Mouse (Mus musculus) embryo, embryonic 11 days (tissue): ENCODE data around the gene Mx1.

ENCODE experiments used
- DNase-seq: peaks from one replicate; pipeline ENCODE4 v3.0.0-alpha.2; 2015

Mx1 gene

DNA sequence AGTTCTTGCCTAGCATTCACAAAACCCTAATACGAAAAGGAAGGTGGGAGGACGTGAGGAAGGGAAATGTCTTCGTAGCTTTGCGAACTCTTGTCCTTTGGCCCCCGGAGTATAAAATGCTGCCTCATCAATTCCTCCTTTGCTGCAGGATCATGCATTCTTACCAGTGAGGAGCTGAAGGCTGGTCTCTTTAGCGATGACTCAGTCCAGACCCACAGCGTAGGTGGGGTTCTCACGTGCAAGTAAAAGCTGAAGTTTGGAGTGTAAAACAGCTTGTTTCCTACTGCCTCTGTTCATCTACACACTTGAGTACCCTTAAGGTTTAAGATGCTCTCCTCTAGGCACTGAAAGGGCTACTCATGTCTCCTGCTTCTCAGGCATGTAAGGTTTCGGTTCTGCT is 20.7 kb downstream of the Mx1 start:
- no peak for DNase-seq

DNA sequence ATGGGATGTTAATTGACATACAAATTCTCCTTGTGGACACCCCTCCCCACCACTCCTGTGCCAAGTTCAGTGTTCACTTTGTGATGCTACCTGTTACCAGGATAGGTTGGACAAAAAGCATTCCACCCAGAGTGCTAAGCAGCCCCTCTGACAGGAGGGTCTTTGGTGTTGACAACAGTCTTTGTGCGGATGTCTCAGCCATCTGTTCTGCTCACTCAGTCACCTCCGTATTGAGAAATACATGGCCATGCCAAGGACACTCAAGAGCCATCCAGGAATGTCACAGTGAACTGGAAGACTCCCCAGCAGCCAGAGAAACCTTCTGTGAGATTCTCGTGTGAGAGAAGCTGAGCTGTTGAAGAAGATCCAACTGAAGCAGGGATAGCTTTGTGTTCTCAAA is 24.5 kb downstream of the Mx1 start:
- DNase-seq, result no peak

- DNase-seq, result no peak
These were observed 25.2 kb downstream of the Mx1 start for GRCm38 (mm10) chr16:97437448-97438056.

- no peak for DNase-seq
These were observed 28.5 kb downstream of the Mx1 start for GRCm38 (mm10) chr16:97434206-97434605.

- DNase-seq, result no peak
These were observed 31.4 kb downstream of the Mx1 start for GRCm38 (mm10) chr16:97431328-97431727.

DNA sequence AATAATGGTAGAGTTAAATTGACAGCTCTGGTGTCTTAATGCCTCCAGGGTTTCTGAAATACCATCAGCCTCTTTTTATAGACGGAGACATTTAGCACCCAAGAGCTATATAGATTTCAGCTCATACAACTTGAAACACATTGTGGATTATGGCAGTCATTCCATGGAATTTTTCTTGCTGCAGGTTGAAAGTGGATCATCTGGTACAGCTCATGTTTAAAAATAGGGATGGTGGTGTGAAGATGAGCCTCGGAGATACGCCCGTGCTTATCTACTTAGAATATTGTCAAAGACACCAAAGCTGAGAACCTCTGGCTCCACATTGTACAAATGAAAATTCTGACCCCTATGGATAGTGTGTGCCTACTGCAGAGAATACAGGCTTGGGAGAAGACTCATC is 32.6 kb downstream of the Mx1 start:
- DNase-seq, result no peak

GRCm38 (mm10) chr16:97428026-97428425 is 34.7 kb downstream of the Mx1 start:
- no peak for DNase-seq

GRCm38 (mm10) chr16:97423627-97424026 is 39.1 kb downstream of the Mx1 start:
- DNase-seq, result no peak

GRCm38 (mm10) chr16:97421671-97422070 is 41.0 kb downstream of the Mx1 start:
- DNase-seq, result no peak

DNA sequence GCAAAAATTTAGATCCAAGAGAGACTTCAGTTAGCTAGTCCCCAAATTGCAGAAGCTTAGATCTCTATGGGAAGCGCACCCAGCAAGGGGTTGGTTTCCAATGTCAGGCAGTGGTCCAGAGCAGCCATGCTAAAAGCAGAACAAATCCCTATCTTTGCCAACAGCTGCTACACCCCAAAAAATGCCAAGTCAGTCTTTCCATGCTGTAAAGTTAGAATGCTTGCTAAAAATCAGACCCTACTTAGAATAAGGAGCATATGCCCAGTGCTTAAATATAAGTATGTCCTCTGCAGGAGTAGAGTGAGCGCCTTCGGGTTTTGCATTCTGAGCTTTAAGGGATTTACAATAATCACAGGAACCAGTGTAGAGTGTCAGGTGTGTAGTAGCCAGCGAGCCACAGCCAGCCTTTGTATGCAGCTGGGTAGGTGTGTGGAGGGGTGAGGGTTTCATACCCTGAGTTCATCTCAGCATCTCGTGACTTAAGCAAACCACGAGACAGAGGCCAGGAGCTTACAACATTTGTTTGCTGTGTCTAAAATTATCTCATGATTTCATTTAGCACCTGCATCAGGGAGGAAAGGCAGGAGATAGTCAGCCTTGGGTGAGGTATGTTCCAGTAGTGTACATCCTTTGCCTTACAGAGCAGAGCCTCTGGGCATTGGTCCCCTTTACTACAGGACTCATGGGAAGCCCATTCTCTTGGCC is 43.8 kb downstream of the Mx1 start:
- DNase-seq, result no peak

DNA sequence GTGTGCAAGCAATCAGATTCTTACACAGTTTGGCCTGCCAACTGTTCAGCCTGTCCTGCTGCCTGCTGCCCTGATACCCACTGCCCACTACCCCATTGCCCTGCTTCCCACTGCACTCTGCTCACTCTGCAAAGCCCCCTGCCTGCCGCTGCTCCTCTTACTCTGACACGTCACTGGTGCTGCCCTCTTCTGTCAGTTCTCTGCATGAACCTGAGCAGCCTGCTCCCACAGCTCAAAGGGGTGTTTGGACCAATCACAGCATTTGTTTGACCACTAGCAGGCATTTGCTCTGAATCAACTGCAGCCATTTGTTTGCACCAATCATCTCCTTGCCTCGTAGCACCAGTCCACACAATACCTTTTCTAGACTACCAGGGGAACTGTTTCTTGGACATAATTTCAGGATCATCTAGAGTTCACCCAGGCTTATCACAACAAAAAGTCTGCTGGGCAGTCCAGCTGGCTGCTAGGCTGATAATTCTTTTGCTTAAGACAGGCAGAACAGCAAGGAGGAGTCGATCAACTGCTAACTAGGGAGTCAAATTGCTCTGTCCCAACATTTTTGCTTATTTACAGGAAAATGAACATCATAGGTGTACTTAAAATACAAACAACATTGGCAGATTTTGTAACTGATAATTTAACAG is 44.7 kb downstream of the Mx1 start:
- DNase-seq, result peak; percentile 83

- DNase-seq, result no peak
These were observed 57.2 kb downstream of the Mx1 start for GRCm38 (mm10) chr16:97405476-97406012.

DNA sequence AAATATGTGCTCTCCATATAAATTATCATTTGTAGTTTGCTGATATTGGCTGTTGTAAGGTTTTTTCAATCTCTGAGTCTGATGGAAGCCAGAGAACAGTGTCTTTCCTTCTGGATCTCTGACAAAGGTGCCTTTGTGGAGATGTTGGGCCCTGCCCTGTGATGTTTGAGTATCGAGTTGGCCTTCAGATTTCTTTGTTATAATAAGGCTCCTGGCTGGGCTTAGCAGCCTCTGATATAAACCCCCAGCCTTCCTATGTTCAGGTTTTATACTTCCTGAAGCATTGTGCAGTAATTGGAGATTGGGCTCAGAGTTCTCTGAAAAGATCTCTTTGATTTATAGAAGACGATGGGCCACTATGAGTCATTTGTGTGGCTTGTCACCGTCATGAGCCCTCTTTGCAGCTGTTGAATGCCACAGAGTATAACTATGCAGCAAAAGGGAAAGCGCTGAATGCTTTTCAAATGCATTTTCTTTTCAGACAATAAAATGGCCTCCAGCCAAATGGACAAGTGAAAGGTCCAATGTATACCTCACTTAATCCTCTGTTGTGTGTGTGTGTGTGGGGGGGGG is 60.4 kb downstream of the Mx1 start:
- no peak for DNase-seq

GRCm38 (mm10) chr16:97401741-97402140 is 61.0 kb downstream of the Mx1 start:
- DNase-seq, result no peak

DNA sequence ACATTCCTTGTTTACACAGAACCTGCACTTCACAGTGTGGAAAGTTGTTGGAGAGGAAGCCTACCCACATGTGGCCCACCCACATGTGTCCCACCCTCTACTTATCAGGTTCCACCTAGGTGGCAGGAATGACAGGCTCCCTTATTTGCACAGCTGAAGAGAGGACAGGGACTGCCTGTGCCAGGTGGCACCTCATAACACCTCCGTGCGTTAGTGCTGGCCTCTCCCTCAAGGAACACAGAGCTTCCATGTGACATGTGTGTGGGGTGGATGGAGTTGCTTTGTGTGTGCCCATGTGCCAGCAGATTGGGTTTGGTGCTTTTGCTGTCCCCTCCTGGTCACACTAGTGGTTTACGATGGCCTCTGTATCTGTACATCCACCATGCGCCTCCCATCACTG is 62.7 kb downstream of the Mx1 start:
- DNase-seq, result no peak

GRCm38 (mm10) chr16:97397945-97398531 is 64.7 kb downstream of the Mx1 start:
- no peak for DNase-seq
